Mouse (Mus musculus) intestine, embryonic 16.5 days (tissue): ENCODE measurements around the gene Dgki. TPM values are rescaled to one million over a fixed set of nuclear protein-coding genes. Genes with fewer than 3 reads are reported as not detected.
A peak's percentile ranks its signal among the peaks of the same experiment; 100 is the strongest.

Experiments
- ATAC-seq: fragments of 200-750 bp; cut with Nextera tagmentation; 2 replicates; pipeline ENCODE4 v1.8.0; 2017; ENCODE audit warnings: moderate TSS enrichment, moderate library complexity
- H3K27ac ChIP-seq: fragments of 300-500 bp; sonication (generic); 2 replicates; pipeline ENCODE4 v1.5.1; 2014; ENCODE audit warnings: mild to moderate bottlenecking, low read length
- H3K27me3 ChIP-seq: fragments of 300-500 bp; sonication (generic); replicated peaks from 2 replicates; pipeline ENCODE4 v1.6.1; 2014; ENCODE audit warnings: low read length, control low read depth, mixed read lengths; ENCODE audit not compliant: control insufficient read depth, insufficient read depth
- H3K36me3 ChIP-seq: fragments of 300-500 bp; sonication (generic); 2 replicates; pipeline ENCODE4 v1.6.1; 2014; ENCODE audit warnings: low read length, control low read depth; ENCODE audit not compliant: control insufficient read depth, insufficient read depth
- H3K4me1 ChIP-seq: fragments of 300-500 bp; sonication (generic); 2 replicates; pipeline ENCODE4 v1.6.1; 2014; ENCODE audit warnings: low read length, control low read depth, mixed read lengths; ENCODE audit not compliant: control insufficient read depth, insufficient read depth
- H3K4me2 ChIP-seq: fragments of 300-500 bp; sonication (generic); 2 replicates; pipeline ENCODE4 v1.6.1; 2014; ENCODE audit warnings: low read depth, low read length, control low read depth
- H3K4me3 ChIP-seq: fragments of 300-500 bp; sonication (generic); 2 replicates; pipeline ENCODE4 v1.5.1; 2014; ENCODE audit warnings: mild to moderate bottlenecking, low read length
- H3K9ac ChIP-seq: fragments of 300-500 bp; sonication (generic); 2 replicates; pipeline ENCODE4 v1.6.1; 2014; ENCODE audit warnings: low read depth, low read length
- H3K9me3 ChIP-seq: fragments of 300-500 bp; sonication (generic); 2 replicates; pipeline ENCODE4 v1.6.1; 2016; ENCODE audit warnings: low read length, control low read depth; ENCODE audit not compliant: control insufficient read depth
- WGBS: fragments of 180-500 bp; shearing (Covaris S2); extraction: QIAGEN DNeasy Blood & Tissue Kit; methylation state at CpG from one replicate; pipeline ENCODE4 v1.1.7; 2014; 5-methylcytosine and 5-hydroxymethylcytosine counted together
- polyA plus RNA-seq: library from polyadenylated mRNA; unstranded; fragments of >200 nt; fragmentation: Nextera tagmentation; extraction: Ambion mirVana; gene quantifications from 2 replicates; pipeline ENCODE4 v1.2.1, GENCODE M21; 2015

The Dgki gene
- polyA plus RNA-seq, 1 experiment from 2014 or later = 0.38 TPM

- no peak overlapping the region for H3K4me3 ChIP-seq
- H3K36me3 ChIP-seq = no peaks in the 10 kb centered on the region
- no peak for ATAC-seq
- no peaks in the 10 kb centered on the region for H3K9me3 ChIP-seq
- no peak overlapping the region for H3K4me2 ChIP-seq
- 49% methylated on average over 2 of the region's 2 CpGs for WGBS
- H3K27me3 ChIP-seq = no peaks in the 10 kb centered on the region
- H3K27ac ChIP-seq = peak overlapping the region; percentile 33
- H3K9ac ChIP-seq = no peak overlapping the region
- H3K4me1 ChIP-seq = peaks cover 7% of the 10 kb centered on the region
Measured at GRCm38 (mm10) chr6:36896656-36897055, 403.3 kb downstream of the Dgki start.

- Histone ChIP-seq H3K4me2 (no peak overlapping the region), H3K9ac (no peak overlapping the region), H3K9me3 (no peaks in the 10 kb centered on the region), H3K4me3 (no peak overlapping the region), H3K27me3 (no peaks in the 10 kb centered on the region), H3K4me1 (peaks cover 2% of the 10 kb centered on the region), H3K36me3 (no peaks in the 10 kb centered on the region), H3K27ac (no peak overlapping the region)
- no peak for ATAC-seq
- 80% methylated on average over 5 of the region's 5 CpGs for WGBS
Measured at GRCm38 (mm10) chr6:36891820-36892219, 408.2 kb downstream of the Dgki start.

GRCm38 (mm10) chr6:36890776-36891175 is 409.2 kb downstream of the Dgki start:
- no peak for ATAC-seq
- Histone ChIP-seq H3K27me3 (no peaks in the 10 kb centered on the region), H3K9ac (no peak overlapping the region), H3K4me1 (no peaks in the 10 kb centered on the region), H3K27ac (no peak overlapping the region), H3K36me3 (no peaks in the 10 kb centered on the region), H3K9me3 (no peaks in the 10 kb centered on the region), H3K4me2 (no peak overlapping the region), H3K4me3 (no peak overlapping the region)
- 63% methylated on average over 2 of the region's 2 CpGs for WGBS

- Histone ChIP-seq H3K9ac (no peak overlapping the region), H3K4me3 (no peak overlapping the region), H3K4me2 (no peak overlapping the region), H3K36me3 (no peaks in the 10 kb centered on the region), H3K27me3 (no peaks in the 10 kb centered on the region), H3K27ac (no peak overlapping the region), H3K9me3 (no peaks in the 10 kb centered on the region), H3K4me1 (no peaks in the 10 kb centered on the region)
- no peak for ATAC-seq
- 21% methylated on average over 5 of the region's 5 CpGs for WGBS
Measured at GRCm38 (mm10) chr6:36890296-36890695, 409.7 kb downstream of the Dgki start.

- no peak overlapping the region for H3K4me3 ChIP-seq
- no peak overlapping the region for H3K27ac ChIP-seq
- no peak overlapping the region for H3K9ac ChIP-seq
- ATAC-seq = no peak
- no peak overlapping the region for H3K4me2 ChIP-seq
- no peaks in the 10 kb centered on the region for H3K4me1 ChIP-seq
- 65% methylated on average over 4 of the region's 4 CpGs for WGBS
- no peaks in the 10 kb centered on the region for H3K27me3 ChIP-seq
- H3K9me3 ChIP-seq = no peaks in the 10 kb centered on the region
- H3K36me3 ChIP-seq = no peaks in the 10 kb centered on the region
Measured at GRCm38 (mm10) chr6:36881309-36881708, 418.7 kb downstream of the Dgki start.

- Histone ChIP-seq H3K4me1 (no peaks in the 10 kb centered on the region), H3K9ac (no peak overlapping the region), H3K27ac (no peak overlapping the region), H3K4me3 (no peak overlapping the region), H3K27me3 (no peaks in the 10 kb centered on the region), H3K4me2 (no peak overlapping the region), H3K36me3 (no peaks in the 10 kb centered on the region), H3K9me3 (no peaks in the 10 kb centered on the region)
- ATAC-seq = no peak
- 47% methylated on average over 7 of the region's 7 CpGs for WGBS
Measured at GRCm38 (mm10) chr6:36880643-36881263, 419.2 kb downstream of the Dgki start.

- H3K27me3 ChIP-seq = no peaks in the 10 kb centered on the region
- H3K36me3 ChIP-seq = no peaks in the 10 kb centered on the region
- no peak overlapping the region for H3K4me3 ChIP-seq
- WGBS = 57% methylated on average over 4 of the region's 4 CpGs
- no peak overlapping the region for H3K9ac ChIP-seq
- no peaks in the 10 kb centered on the region for H3K9me3 ChIP-seq
- no peak overlapping the region for H3K4me2 ChIP-seq
- H3K4me1 ChIP-seq = no peaks in the 10 kb centered on the region
- no peak overlapping the region for H3K27ac ChIP-seq
- ATAC-seq = no peak
Measured at GRCm38 (mm10) chr6:36877399-36877798, 422.6 kb downstream of the Dgki start.

GRCm38 (mm10) chr6:36876426-36876825 is 423.6 kb downstream of the Dgki start:
- Histone ChIP-seq H3K27me3 (no peaks in the 10 kb centered on the region), H3K4me1 (no peaks in the 10 kb centered on the region), H3K9ac (no peak overlapping the region), H3K9me3 (no peaks in the 10 kb centered on the region), H3K36me3 (no peaks in the 10 kb centered on the region), H3K4me2 (no peak overlapping the region), H3K4me3 (no peak overlapping the region), H3K27ac (no peak overlapping the region)
- 54% methylated on average over 4 of the region's 4 CpGs for WGBS
- ATAC-seq = no peak

GRCm38 (mm10) chr6:36875926-36876325 is 424.1 kb downstream of the Dgki start:
- ATAC-seq = no peak
- Histone ChIP-seq H3K9me3 (no peaks in the 10 kb centered on the region), H3K4me1 (no peaks in the 10 kb centered on the region), H3K9ac (no peak overlapping the region), H3K27ac (no peak overlapping the region), H3K27me3 (no peaks in the 10 kb centered on the region), H3K36me3 (no peaks in the 10 kb centered on the region), H3K4me2 (no peak overlapping the region), H3K4me3 (no peak overlapping the region)
- 71% methylated on average over 5 of the region's 5 CpGs for WGBS

GRCm38 (mm10) chr6:36872876-36873275 is 427.1 kb downstream of the Dgki start:
- H3K4me2 ChIP-seq = no peak overlapping the region
- H3K4me1 ChIP-seq = no peaks in the 10 kb centered on the region
- no peaks in the 10 kb centered on the region for H3K36me3 ChIP-seq
- H3K9me3 ChIP-seq = no peaks in the 10 kb centered on the region
- no peak overlapping the region for H3K27ac ChIP-seq
- no peaks in the 10 kb centered on the region for H3K27me3 ChIP-seq
- no peak overlapping the region for H3K4me3 ChIP-seq
- 79% methylated on average over 3 of the region's 3 CpGs for WGBS
- no peak overlapping the region for H3K9ac ChIP-seq
- no peak for ATAC-seq
